Mouse (Mus musculus) cerebellum, adult 2 months (tissue): ENCODE measurements around the gene Tbx19. TPM values are rescaled to one million over a fixed set of nuclear protein-coding genes. Genes with fewer than 3 reads are reported as not detected.

Experiments used
- DNase-seq, 2 experiments: peaks; one replicate each; pipeline ENCODE4 v3.0.0; 2021
- H3K27ac ChIP-seq: fragments of 200-500 bp; 2 replicates; pipeline ENCODE4 v1.5.1; 2012; ENCODE audit warnings: low read length, control low read depth, inconsistent platforms; ENCODE audit not compliant: insufficient read depth
- H3K27me3 ChIP-seq: fragments of 200-500 bp; 2 replicates; pipeline ENCODE4 v1.6.1; 2012; ENCODE audit warnings: inconsistent platforms, mild to moderate bottlenecking, low read length, moderate library complexity; ENCODE audit not compliant: control insufficient read depth, insufficient read depth
- H3K4me1 ChIP-seq: fragments of 200-500 bp; 2 replicates; pipeline ENCODE4 v1.6.1; 2011; ENCODE audit warnings: low read length; ENCODE audit not compliant: control insufficient read depth, insufficient read depth
- H3K4me3 ChIP-seq: fragments of 200-500 bp; replicated peaks from 2 replicates; pipeline ENCODE3; 2011; ENCODE audit warnings: mild to moderate bottlenecking, low read depth, low read length, control low read depth; ENCODE audit not compliant: insufficient read depth
- CTCF ChIP-seq: fragments of 200-500 bp; IDR thresholded peaks from 2 replicates; pipeline ENCODE4 v1.5.1; 2011; ENCODE audit warnings: low read depth, mild to moderate bottlenecking, control low read depth, low read length, moderate library complexity, borderline replicate concordance; ENCODE audit not compliant: insufficient read depth
- POLR2A ChIP-seq: fragments of 200-500 bp; IDR thresholded peaks from 2 replicates; pipeline ENCODE4 v1.6.1; 2011; ENCODE audit warnings: low read length, control low read depth, borderline replicate concordance; ENCODE audit not compliant: insufficient read depth
- WGBS: fragments of 180-500 bp; shearing (Covaris S2); methylation state at CpG from one replicate; pipeline ENCODE4 v1.1.7; 2018; 5-methylcytosine and 5-hydroxymethylcytosine counted together
- polyA plus RNA-seq: library from polyadenylated mRNA; depleted of rRNA; stranded (reverse); fragments of >200 nt; gene quantifications from 2 replicates; pipeline ENCODE4 v1.2.3, GENCODE M21; 2012

Gene Tbx19
- polyA plus RNA-seq, 1 experiment: not detected

DNA sequence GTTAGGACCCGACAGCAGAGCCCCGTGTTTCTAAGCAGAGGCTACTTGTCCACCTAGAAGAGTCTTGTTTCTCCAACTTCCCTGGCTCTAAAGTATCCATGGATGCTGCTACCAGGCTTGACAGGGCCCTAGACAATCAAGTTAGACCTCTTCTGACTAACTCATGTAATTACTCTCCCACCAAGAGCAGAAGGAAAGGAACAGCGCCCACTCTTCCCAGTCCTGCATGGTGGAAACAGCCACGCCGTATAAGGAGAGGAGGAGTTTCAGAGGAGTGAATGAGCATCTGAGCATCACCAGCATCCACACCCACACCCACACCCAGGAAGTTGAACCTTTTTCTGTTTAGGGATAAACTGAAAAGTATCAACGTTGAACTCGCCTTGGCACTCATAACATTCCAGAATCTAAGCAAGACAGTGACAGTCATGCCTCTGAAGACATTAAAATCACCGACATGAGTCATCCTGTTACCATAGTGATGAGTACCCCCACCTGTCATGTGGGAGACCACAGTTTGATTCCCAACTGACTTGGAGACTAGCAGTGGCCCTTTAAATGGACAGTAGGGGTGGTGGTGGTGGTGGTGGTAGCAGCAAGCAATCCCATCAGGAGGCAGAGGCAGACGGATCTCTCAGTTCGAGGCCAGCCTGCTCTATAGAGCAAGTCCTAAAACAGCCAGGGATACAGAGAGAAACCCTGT is 30.1 kb upstream of the Tbx19 start:
- H3K27ac ChIP-seq: no peak overlapping the region
- DNase-seq: no peak
- H3K27me3 ChIP-seq: no peaks in the 10 kb centered on the region
- no peaks in the 10 kb centered on the region for H3K4me1 ChIP-seq
- TF ChIP-seq CTCF (no peak), POLR2A (no peak)
- H3K4me3 ChIP-seq: no peak overlapping the region
- 78% methylated on average over 10 of the region's 10 CpGs for WGBS

DNA sequence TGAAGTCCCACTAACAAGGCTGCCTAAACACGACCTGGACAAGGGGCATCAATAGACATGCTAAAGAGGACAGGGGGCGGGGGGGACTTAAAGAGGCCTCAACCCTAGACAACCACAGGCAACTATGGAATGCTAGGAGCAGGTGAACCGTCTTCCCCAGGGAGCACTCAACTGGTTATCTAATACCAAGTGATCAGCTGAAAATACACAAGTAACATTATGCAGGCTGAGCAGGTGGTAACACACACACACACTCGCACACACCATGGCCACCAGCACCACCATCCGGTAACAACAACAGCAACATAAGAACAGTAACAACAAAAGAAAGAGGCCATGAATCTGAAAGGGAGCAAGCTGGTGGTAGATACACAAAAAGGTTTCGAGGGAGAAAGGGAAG is 29.5 kb upstream of the Tbx19 start:
- H3K4me3 ChIP-seq: no peak overlapping the region
- H3K4me1 ChIP-seq: no peaks in the 10 kb centered on the region
- no peak overlapping the region for H3K27ac ChIP-seq
- DNase-seq: no peak
- 82% methylated on average over 6 of the region's 6 CpGs for WGBS
- TF ChIP-seq CTCF (no peak), POLR2A (no peak)
- no peaks in the 10 kb centered on the region for H3K27me3 ChIP-seq

DNA sequence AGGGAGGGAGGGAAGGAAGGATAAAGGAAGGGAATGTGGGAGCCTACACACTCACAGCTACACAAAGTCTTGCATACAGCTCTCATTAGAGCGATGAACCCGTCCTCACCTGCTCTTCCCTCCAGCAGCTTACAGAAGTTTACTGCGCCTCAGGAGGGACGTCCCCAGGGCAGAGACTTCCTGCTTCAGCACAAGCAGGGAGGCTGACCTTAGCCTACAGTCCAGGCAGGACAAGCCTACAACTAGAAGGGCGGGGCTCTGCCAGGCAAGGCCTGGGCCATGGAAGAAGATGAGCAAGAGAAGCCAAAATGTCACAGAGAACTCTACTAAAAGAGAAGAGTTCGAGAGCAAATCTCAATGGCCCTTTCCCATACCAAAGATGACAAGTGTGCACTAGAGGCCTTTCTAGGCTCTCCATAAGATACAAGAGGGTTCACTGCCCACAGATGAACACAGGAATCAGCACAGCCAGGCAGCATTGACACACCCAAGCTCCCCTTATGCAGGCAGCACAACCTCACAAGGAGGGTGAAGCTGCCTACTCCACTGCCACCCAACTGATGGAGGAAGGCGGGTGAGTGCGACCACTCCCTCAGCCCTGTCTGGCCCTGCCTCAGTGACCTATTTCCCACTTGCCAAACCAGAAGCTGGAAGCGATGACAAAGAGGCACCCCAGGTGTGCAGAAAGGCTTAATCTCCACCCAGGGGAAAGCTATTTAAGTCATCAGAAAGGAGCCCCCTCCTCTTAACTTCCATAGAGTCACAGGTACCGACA is 28.4 kb upstream of the Tbx19 start:
- H3K27me3 ChIP-seq: no peaks in the 10 kb centered on the region
- H3K27ac ChIP-seq: no peak overlapping the region
- H3K4me3 ChIP-seq: no peak overlapping the region
- no peak for DNase-seq
- 83% methylated on average over 10 of the region's 10 CpGs for WGBS
- TF ChIP-seq CTCF: no peak
- no peak for TF ChIP-seq POLR2A
- H3K4me1 ChIP-seq: no peaks in the 10 kb centered on the region

DNA sequence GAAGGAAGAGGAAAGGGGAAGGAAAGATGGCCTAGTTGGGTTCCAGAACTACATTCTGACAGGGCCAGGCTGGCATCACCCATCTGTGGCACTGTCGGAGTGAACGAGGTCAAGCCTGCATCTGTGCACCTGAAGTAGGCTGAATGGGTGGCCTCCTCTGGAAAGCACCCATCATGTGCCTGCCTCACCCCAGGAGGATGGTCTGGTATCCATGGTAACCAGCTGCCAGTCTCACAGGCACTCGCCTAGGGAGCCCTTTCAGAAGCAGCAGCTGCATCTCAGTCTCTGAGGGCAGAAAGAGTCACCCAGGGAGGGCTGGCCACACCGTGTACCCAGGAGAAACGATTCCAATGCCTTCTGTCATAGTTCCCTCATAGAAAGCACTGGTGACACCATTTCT is 26.8 kb upstream of the Tbx19 start:
- H3K27me3 ChIP-seq: no peaks in the 10 kb centered on the region
- TF ChIP-seq CTCF (no peak), POLR2A (no peak)
- H3K27ac ChIP-seq: no peak overlapping the region
- no peak for DNase-seq
- H3K4me3 ChIP-seq: no peak overlapping the region
- 37% methylated on average over 5 of the region's 5 CpGs for WGBS
- no peaks in the 10 kb centered on the region for H3K4me1 ChIP-seq

DNA sequence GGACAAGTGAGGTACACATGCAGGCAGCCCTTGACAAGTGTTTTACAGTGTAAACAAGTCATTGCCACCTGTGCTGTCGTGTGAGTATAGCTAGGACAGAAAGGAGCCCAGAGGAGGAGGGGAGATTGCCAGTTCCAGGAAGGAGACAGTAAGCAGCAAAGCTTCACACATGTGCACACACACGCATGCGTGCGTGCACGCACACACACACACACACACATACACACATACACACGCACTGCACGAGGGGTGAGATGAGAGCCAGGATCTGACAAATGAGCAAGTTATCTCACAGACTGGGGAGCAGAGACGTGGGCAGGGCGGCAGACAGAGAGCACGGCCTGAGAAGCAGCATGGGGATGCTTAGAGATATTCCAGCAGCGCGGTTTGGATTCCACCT is 25.9 kb upstream of the Tbx19 start:
- H3K4me3 ChIP-seq: no peak overlapping the region
- DNase-seq: no peak
- H3K27me3 ChIP-seq: no peaks in the 10 kb centered on the region
- WGBS: 79% methylated on average over 12 of the region's 12 CpGs
- TF ChIP-seq POLR2A (no peak), CTCF (no peak)
- no peak overlapping the region for H3K27ac ChIP-seq
- H3K4me1 ChIP-seq: no peaks in the 10 kb centered on the region

GRCm38 (mm10) chr1:165185116-165185515 is 24.5 kb upstream of the Tbx19 start:
- no peak overlapping the region for H3K4me3 ChIP-seq
- 68% methylated on average over 7 of the region's 7 CpGs for WGBS
- TF ChIP-seq POLR2A: no peak
- TF ChIP-seq CTCF: no peak
- H3K4me1 ChIP-seq: no peaks in the 10 kb centered on the region
- no peak for DNase-seq
- no peaks in the 10 kb centered on the region for H3K27me3 ChIP-seq
- no peak overlapping the region for H3K27ac ChIP-seq

- TF ChIP-seq CTCF: no peak
- no peak for TF ChIP-seq POLR2A
- WGBS: 97% methylated on average over 3 of the region's 3 CpGs
- no peak for DNase-seq
Observed at GRCm38 (mm10) chr1:165184178-165184577, 23.6 kb upstream of the Tbx19 start.

DNA sequence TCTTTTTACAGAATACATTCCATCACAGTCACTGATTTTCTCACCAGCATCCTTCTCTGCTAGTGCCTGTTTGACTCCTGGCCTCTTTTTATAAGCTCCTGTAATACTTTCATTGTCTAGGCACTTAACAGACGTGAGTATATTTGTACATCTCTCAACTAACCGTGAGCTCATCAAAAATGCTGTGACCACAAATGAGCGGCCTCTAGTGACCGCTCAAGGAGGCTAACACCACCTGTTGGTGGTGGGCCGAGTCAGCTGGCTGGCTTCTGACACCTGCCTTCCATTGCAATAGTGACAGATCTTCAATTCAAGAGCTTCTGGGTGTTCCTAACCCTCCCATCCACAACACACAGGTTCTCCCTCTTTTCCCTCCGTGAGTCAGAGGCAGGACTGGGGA is 22.8 kb upstream of the Tbx19 start:
- H3K4me3 ChIP-seq: no peak overlapping the region
- H3K27me3 ChIP-seq: no peaks in the 10 kb centered on the region
- no peaks in the 10 kb centered on the region for H3K4me1 ChIP-seq
- no peak for TF ChIP-seq CTCF
- no peak for TF ChIP-seq POLR2A
- DNase-seq: no peak
- 78% methylated on average over 6 of the region's 6 CpGs for WGBS
- H3K27ac ChIP-seq: no peak overlapping the region

More at GRCm38 (mm10) chr1:165184178-165184577, 23.6 kb upstream of the Tbx19 start:
- Histone ChIP-seq H3K4me3 (no peak overlapping the region), H3K4me1 (no peaks in the 10 kb centered on the region), H3K27me3 (no peaks in the 10 kb centered on the region), H3K27ac (no peak overlapping the region)

- 73% methylated on average over 5 of the region's 5 CpGs for WGBS
Observed at GRCm38 (mm10) chr1:165179321-165179720, 18.7 kb upstream of the Tbx19 start.

More at GRCm38 (mm10) chr1:165179321-165179720, 18.7 kb upstream of the Tbx19 start:
- no peaks in the 10 kb centered on the region for H3K27me3 ChIP-seq
- TF ChIP-seq CTCF (no peak), POLR2A (no peak)
- DNase-seq: no peak
- no peak overlapping the region for H3K4me3 ChIP-seq
- peaks cover 5% of the 10 kb centered on the region; the same call in 1 of the 2 replicates for H3K4me1 ChIP-seq
- no peak overlapping the region for H3K27ac ChIP-seq
